Mouse (Mus musculus): ENCODE measurements around the gene Cttnbp2nl. TPM values are rescaled to one million over a fixed set of nuclear protein-coding genes. Genes with fewer than 3 reads are reported as not detected.

Gene Cttnbp2nl
- polyA plus RNA-seq, 1 experiment, result 4.2 TPM

DNA sequence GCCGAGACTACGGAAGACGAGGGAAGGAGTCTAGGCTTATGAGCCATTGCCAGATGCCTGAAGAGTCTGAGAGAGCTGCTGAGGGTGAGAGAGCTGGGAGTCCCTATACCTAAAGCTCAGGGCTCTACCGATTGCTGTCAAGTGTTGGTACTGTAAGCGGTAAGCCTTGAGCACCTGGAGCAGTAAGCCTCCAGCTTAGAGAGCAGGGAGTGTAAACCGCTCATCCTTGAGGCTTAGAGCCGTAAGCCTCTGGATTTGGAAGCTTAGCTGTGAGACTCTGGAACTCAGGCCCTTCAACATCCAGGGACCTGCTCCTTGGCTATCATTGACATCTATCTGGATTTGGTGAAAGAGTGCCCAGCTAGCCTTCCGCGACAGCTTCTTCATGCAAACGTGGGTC lies 19.6 kb upstream of the Cttnbp2nl start:
- DNase-seq, result no peak
- no peaks in the 10 kb centered on the region for H3K27me3 ChIP-seq (replicated peaks; ENCODE audit: control insufficient read depth, insufficient read depth, low read length)
- WGBS, result 90% methylated on average over 10 of the region's 10 CpGs
- H3K27ac ChIP-seq (ENCODE audit: insufficient read depth, low read depth, low read length), result no peak overlapping the region
- H3K36me3 ChIP-seq (ENCODE audit: control insufficient read depth, insufficient read depth, low read length), result no peaks in the 10 kb centered on the region
- no peaks in the 10 kb centered on the region for H3K4me1 ChIP-seq (ENCODE audit: control insufficient read depth, insufficient read depth, low read length)
- H3K4me3 ChIP-seq (ENCODE audit: insufficient read depth, low read depth, low read length), result no peak overlapping the region
- TF ChIP-seq CTCF (conservative IDR thresholded peaks at IDR 0.05; ENCODE audit: insufficient read depth, insufficient read length, low read depth, low read length), result no peak
- TF ChIP-seq POLR2A (IDR thresholded peaks at IDR 0.05; ENCODE audit: low read depth, low read length), result no peak

DNA sequence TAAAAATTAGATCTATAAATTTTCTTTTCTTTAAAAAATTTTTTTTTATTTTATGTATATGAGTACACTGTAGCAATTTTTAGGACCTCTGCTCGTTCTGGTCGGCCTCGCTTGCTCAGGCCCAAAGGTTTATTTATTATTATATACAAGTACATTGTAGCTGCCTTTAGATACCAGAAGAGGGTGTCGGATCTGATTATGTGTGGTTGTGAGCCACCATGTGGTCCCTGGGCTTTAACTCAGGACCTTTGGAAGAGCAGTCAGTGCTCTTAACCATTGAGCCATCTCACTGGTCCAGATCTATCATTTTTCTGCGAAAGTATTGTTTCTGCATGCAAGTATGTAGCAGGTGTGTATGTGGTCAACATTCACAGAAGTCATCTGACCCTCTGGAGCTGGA lies 18.3 kb upstream of the Cttnbp2nl start:
- Histone ChIP-seq H3K27me3 (replicated peaks; ENCODE audit: control insufficient read depth, insufficient read depth, low read length) (no peaks in the 10 kb centered on the region), H3K27ac (ENCODE audit: insufficient read depth, low read depth, low read length) (no peak overlapping the region), H3K4me1 (ENCODE audit: control insufficient read depth, insufficient read depth, low read length) (no peaks in the 10 kb centered on the region), H3K36me3 (ENCODE audit: control insufficient read depth, insufficient read depth, low read length) (no peaks in the 10 kb centered on the region), H3K4me3 (ENCODE audit: insufficient read depth, low read depth, low read length) (no peak overlapping the region)
- no peak for DNase-seq
- TF ChIP-seq POLR2A (IDR thresholded peaks at IDR 0.05; ENCODE audit: low read depth, low read length), result no peak
- 96% methylated on average over 5 of the region's 5 CpGs for WGBS

DNA sequence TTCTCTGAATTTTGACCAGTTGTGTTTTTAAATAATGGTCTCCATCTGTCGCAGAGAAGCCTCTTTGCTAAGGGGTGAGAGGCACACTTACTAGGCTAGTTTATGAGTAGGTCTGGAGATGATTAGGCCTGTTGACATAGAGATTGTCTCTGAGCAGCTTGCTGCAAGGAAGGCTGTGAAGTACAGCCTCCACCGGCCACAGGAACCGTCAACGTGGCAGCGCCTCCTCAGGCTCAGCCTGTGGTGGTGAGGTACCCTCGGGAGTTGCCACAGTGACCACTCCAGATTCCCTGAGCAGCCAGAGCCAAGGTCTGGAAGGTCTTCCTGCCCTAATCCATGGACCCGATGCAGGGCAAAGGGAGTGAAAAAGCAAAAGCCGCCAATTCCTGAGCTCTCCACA lies 17.6 kb upstream of the Cttnbp2nl start:
- H3K4me1 ChIP-seq (ENCODE audit: control insufficient read depth, insufficient read depth, low read length), result no peaks in the 10 kb centered on the region
- TF ChIP-seq CTCF (conservative IDR thresholded peaks at IDR 0.05; ENCODE audit: insufficient read depth, insufficient read length, low read depth, low read length) (no peak), POLR2A (IDR thresholded peaks at IDR 0.05; ENCODE audit: low read depth, low read length) (no peak)
- H3K27ac ChIP-seq (ENCODE audit: insufficient read depth, low read depth, low read length), result no peak overlapping the region
- 82% methylated on average over 8 of the region's 8 CpGs for WGBS
- no peak overlapping the region for H3K4me3 ChIP-seq (ENCODE audit: insufficient read depth, low read depth, low read length)
- DNase-seq, result no peak
- H3K27me3 ChIP-seq (replicated peaks; ENCODE audit: control insufficient read depth, insufficient read depth, low read length), result no peaks in the 10 kb centered on the region
- no peaks in the 10 kb centered on the region for H3K36me3 ChIP-seq (ENCODE audit: control insufficient read depth, insufficient read depth, low read length)

DNA sequence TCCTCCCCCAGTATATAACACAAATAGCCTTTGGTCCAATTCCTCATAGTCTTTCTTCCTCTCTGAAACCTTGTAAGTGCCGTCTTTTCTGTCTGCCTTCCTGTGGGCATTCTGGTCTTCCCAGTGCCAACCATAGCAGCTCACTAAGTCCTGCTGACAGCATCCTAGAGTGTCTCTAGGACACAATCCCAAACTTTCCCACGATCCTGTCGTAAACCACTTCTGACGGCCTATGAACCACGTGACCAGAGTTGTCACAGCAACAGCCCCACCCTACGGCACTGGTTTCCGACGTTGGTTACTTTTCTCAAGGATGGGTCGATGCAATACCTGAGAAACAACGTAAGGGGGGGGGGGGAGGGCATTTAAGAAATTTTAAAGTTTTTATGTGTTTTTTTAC lies 13.6 kb upstream of the Cttnbp2nl start, which contains the start of gene 4930564D02Rik:
Gene 4930564D02Rik, plus strand, starts transcription at position 301 of the 400 bp plus-strand sequence.
- DNase-seq, result no peak
- TF ChIP-seq POLR2A (IDR thresholded peaks at IDR 0.05; ENCODE audit: low read depth, low read length), result no peak
- TF ChIP-seq CTCF (conservative IDR thresholded peaks at IDR 0.05; ENCODE audit: insufficient read depth, insufficient read length, low read depth, low read length), result no peak
- Histone ChIP-seq H3K27me3 (replicated peaks; ENCODE audit: control insufficient read depth, insufficient read depth, low read length) (no peaks in the 10 kb centered on the region), H3K27ac (ENCODE audit: insufficient read depth, low read depth, low read length) (no peak within 1 kb of the TSS), H3K4me3 (ENCODE audit: insufficient read depth, low read depth, low read length) (no peak within 1 kb of the TSS), H3K36me3 (ENCODE audit: control insufficient read depth, insufficient read depth, low read length) (no peaks in the 10 kb centered on the region), H3K4me1 (ENCODE audit: control insufficient read depth, insufficient read depth, low read length) (no peaks in the 10 kb centered on the region)
- 77% methylated on average over 10 of the region's 10 CpGs for WGBS

DNA sequence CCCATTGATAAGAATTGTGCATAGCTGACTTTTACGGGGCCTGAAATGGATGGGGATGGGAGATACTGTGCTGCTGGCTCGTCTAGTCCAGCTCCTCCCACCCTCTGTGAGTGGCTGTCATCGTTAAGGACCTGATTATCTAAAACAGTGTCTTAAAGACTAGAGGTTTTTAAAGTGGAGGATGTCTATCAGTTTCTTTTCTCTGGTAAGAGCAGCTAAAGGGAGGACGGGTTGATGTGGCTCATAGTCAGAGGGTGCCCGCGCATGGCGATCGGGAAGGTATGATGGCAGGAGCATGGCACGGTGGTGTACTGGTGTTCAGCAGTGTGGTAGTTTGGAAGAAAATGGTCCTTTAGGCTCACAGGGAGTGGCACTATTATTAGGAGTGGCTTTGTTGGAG lies 9.7 kb upstream of the Cttnbp2nl start:
- WGBS, result 84% methylated on average over 9 of the region's 9 CpGs
- Histone ChIP-seq H3K4me3 (ENCODE audit: insufficient read depth, low read depth, low read length) (no peak overlapping the region), H3K4me1 (ENCODE audit: control insufficient read depth, insufficient read depth, low read length) (no peaks in the 10 kb centered on the region), H3K27ac (ENCODE audit: insufficient read depth, low read depth, low read length) (no peak overlapping the region), H3K36me3 (ENCODE audit: control insufficient read depth, insufficient read depth, low read length) (no peaks in the 10 kb centered on the region), H3K27me3 (replicated peaks; ENCODE audit: control insufficient read depth, insufficient read depth, low read length) (no peaks in the 10 kb centered on the region)
- DNase-seq, result no peak
- TF ChIP-seq POLR2A (IDR thresholded peaks at IDR 0.05; ENCODE audit: low read depth, low read length) (no peak), CTCF (conservative IDR thresholded peaks at IDR 0.05; ENCODE audit: insufficient read depth, insufficient read length, low read depth, low read length) (no peak)

DNA sequence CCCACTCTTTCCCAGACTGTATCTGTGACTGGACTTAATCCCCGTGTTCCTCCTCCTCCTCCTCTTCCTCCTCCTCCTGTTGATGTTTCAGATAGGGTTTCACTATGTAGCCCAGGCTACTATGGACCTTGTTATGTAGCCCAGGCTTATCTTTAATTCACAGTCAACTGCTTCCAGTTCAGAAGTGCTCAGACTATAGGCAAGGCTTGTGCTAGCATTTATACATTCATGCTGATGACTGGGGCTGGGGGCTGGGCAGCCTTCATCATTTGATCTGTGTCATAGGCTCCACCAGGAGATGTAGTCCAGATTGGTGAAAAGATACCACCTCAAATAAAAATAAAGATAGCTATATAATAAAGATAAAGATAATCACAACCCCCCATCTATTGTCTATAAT lies 9.0 kb upstream of the Cttnbp2nl start:
- Histone ChIP-seq H3K4me1 (ENCODE audit: control insufficient read depth, insufficient read depth, low read length) (no peaks in the 10 kb centered on the region), H3K27ac (ENCODE audit: insufficient read depth, low read depth, low read length) (no peak overlapping the region), H3K4me3 (ENCODE audit: insufficient read depth, low read depth, low read length) (no peak overlapping the region), H3K27me3 (replicated peaks; ENCODE audit: control insufficient read depth, insufficient read depth, low read length) (no peaks in the 10 kb centered on the region), H3K36me3 (ENCODE audit: control insufficient read depth, insufficient read depth, low read length) (no peaks in the 10 kb centered on the region)
- no peak for DNase-seq
- WGBS, result 52% methylated on average over 1 of the region's 1 CpGs
- no peak for TF ChIP-seq POLR2A (IDR thresholded peaks at IDR 0.05; ENCODE audit: low read depth, low read length)
- no peak for TF ChIP-seq CTCF (conservative IDR thresholded peaks at IDR 0.05; ENCODE audit: insufficient read depth, insufficient read length, low read depth, low read length)

DNA sequence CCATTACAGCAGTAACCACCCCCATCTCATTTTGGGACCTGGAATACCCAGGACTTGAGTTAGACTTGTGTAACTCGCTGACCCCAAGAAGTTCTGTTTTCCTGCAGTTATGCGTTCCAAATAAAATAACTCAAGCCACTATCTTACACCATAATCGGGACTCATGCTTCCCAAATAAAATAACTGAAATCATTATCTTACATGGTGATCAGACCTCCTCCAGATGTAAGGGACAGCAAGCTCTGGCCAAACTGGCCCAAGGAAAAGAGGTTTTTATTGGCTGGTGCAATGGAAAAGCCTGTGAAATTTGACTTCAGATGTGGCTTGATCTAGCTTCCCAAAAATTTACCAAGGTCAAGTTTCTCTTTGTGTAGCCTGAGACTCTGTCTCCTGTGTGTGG lies 8.6 kb upstream of the Cttnbp2nl start:
- Histone ChIP-seq H3K4me1 (ENCODE audit: control insufficient read depth, insufficient read depth, low read length) (no peaks in the 10 kb centered on the region), H3K27me3 (replicated peaks; ENCODE audit: control insufficient read depth, insufficient read depth, low read length) (no peaks in the 10 kb centered on the region), H3K4me3 (ENCODE audit: insufficient read depth, low read depth, low read length) (no peak overlapping the region), H3K27ac (ENCODE audit: insufficient read depth, low read depth, low read length) (no peak overlapping the region), H3K36me3 (ENCODE audit: control insufficient read depth, insufficient read depth, low read length) (no peaks in the 10 kb centered on the region)
- no peak for TF ChIP-seq CTCF (conservative IDR thresholded peaks at IDR 0.05; ENCODE audit: insufficient read depth, insufficient read length, low read depth, low read length)
- no peak for TF ChIP-seq POLR2A (IDR thresholded peaks at IDR 0.05; ENCODE audit: low read depth, low read length)
- WGBS, result 70% methylated on average over 3 of the region's 3 CpGs
- no peak for DNase-seq

DNA sequence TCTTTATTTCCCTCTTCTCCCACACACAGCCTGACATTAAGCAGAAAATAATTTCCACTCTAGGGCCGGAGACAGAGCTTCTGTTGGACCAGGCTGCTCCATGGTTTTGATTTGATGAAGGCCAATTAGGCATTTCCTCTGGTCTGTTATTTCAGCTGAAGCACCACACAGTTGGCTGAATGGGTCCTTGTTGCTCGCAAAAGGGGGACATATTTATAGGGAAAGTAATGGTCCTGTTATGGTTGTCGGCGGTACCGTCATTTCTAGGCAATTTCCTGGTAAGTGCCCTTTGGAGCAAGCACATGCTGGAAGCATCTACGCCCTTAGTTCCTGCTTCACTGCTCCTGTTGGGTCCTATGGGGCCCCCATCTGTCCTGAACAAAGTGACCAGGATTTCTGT lies 8.0 kb upstream of the Cttnbp2nl start:
- no peaks in the 10 kb centered on the region for H3K36me3 ChIP-seq (ENCODE audit: control insufficient read depth, insufficient read depth, low read length)
- no peak overlapping the region for H3K4me3 ChIP-seq (ENCODE audit: insufficient read depth, low read depth, low read length)
- H3K27me3 ChIP-seq (replicated peaks; ENCODE audit: control insufficient read depth, insufficient read depth, low read length), result no peaks in the 10 kb centered on the region
- no peak overlapping the region for H3K27ac ChIP-seq (ENCODE audit: insufficient read depth, low read depth, low read length)
- 32% methylated on average over 6 of the region's 6 CpGs for WGBS
- TF ChIP-seq CTCF (conservative IDR thresholded peaks at IDR 0.05; ENCODE audit: insufficient read depth, insufficient read length, low read depth, low read length) (no peak), POLR2A (IDR thresholded peaks at IDR 0.05; ENCODE audit: low read depth, low read length) (no peak)
- H3K4me1 ChIP-seq (ENCODE audit: control insufficient read depth, insufficient read depth, low read length), result no peaks in the 10 kb centered on the region
- DNase-seq, result no peak

All from kidney, adult 2 months (tissue).